Mouse (Mus musculus) macrophage (primary cell): ENCODE data around the gene Trim9. TPM values are rescaled to one million over a fixed set of nuclear protein-coding genes. Genes with fewer than 3 reads are reported as not detected.

Source experiments
- H3K27ac ChIP-seq: fragments of 350-480 bp; formaldehyde crosslinking; 2 replicates; pipeline ENCODE4 v1.9.0; 2021
- H3K36me3 ChIP-seq: fragments of 350-480 bp; formaldehyde crosslinking; 2 replicates; pipeline ENCODE4 v1.9.0; 2021; ENCODE audit errors: inconsistent target
- H3K4me3 ChIP-seq: fragments of 350-480 bp; formaldehyde crosslinking; 2 replicates; pipeline ENCODE4 v1.9.0; 2021; ENCODE audit errors: inconsistent target
- H3K79me2 ChIP-seq: fragments of 350-480 bp; formaldehyde crosslinking; 2 replicates; pipeline ENCODE4 v1.9.0; 2021; ENCODE audit errors: inconsistent target
- WGBS: methylation state at CpG from one replicate; pipeline ENCODE4 v1.1.7; 2026; ENCODE audit warnings: inconsistent platforms; ENCODE audit not compliant: missing documents; 5-methylcytosine and 5-hydroxymethylcytosine counted together
- polyA plus RNA-seq: library from polyadenylated mRNA; stranded (reverse); fragments of 250-400 nt; gene quantifications from 3 replicates; pipeline ENCODE4 v1.2.4, GENCODE M21; 2018; ENCODE audit warnings: inconsistent platforms

Trim9 gene
- polyA plus RNA-seq, 1 experiment from 2014 or later, result 0.04 TPM

DNA sequence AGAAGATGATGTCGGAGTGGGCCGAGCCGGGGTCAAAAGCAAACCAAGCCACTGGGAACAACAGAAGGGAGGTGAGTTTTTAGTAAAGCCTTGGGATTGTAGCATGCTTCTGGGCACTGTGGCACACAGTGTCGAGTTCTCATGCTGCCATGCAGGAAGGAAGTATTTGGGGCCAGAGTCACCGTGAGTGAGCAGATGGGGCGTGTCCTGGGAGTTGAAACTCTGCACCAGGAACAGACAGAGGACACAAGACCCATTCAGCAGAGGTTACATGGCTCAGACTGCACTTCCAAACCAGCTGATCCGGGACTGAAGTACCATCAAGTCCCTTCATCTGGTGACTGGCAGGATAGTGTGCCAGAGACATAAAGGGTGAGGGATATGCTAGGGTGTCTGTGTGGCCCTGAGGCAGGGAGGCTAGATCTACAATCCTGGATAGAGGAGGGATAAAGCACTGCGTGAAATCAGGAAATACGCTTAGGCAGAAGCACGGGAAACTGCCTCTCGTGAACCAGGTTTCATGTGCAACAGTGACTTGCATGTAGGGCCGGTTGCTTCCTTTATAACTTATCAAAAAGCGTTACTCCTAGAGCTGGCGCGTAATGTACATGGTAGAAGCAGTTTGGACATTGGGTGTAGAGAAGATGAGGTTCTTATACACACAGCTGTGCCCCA is 96.1 kb downstream of the Trim9 start:
- H3K79me2 ChIP-seq, result no peaks in the 10 kb centered on the region
- WGBS, result 31% methylated on average over 15 of the region's 15 CpGs
- H3K27ac ChIP-seq, result no peak overlapping the region
- no peak overlapping the region for H3K4me3 ChIP-seq
- no peaks in the 10 kb centered on the region for H3K36me3 ChIP-seq

DNA sequence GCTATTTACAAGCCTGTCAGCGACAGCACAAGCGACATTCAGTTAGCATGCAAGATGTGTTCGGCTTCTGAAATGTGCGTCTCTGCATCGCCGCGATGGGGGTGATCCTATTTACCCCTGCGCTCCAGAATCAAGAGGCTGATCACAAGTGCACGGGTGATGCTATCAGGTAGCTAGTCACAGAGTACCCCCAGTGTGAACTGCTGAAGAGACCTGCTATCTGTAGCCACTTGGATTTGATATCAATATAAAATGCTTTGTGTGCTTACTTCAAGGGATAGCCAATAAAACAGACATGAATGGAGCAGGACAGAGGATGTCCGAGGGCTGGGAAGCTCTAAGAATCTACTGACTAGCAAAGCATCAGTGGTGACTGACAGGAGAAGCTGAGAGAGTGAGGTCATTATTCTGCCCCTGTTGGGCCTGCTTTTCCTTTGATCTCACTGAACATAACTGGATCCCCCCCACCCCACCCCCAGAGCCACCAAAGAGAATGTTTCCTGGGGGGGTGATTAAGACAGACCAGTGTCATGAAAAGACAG is 97.7 kb downstream of the Trim9 start:
- WGBS, result 98% methylated on average over 10 of the region's 10 CpGs
- Histone ChIP-seq H3K27ac (no peak overlapping the region), H3K79me2 (no peaks in the 10 kb centered on the region), H3K4me3 (no peak overlapping the region), H3K36me3 (no peaks in the 10 kb centered on the region)

GRCm38 (mm10) chr12:70247683-70248474 is 99.5 kb downstream of the Trim9 start:
- no peaks in the 10 kb centered on the region for H3K79me2 ChIP-seq
- 91% methylated on average over 15 of the region's 15 CpGs for WGBS

GRCm38 (mm10) chr12:70242550-70242949 is 104.9 kb downstream of the Trim9 start:
- H3K36me3 ChIP-seq, result no peaks in the 10 kb centered on the region
- H3K27ac ChIP-seq, result no peak overlapping the region
- 92% methylated on average over 7 of the region's 7 CpGs for WGBS
- no peaks in the 10 kb centered on the region for H3K79me2 ChIP-seq
- no peak overlapping the region for H3K4me3 ChIP-seq

More at GRCm38 (mm10) chr12:70247683-70248474, 99.5 kb downstream of the Trim9 start:
- no peak overlapping the region for H3K27ac ChIP-seq
- no peaks in the 10 kb centered on the region for H3K36me3 ChIP-seq
- H3K4me3 ChIP-seq, result no peak overlapping the region

DNA sequence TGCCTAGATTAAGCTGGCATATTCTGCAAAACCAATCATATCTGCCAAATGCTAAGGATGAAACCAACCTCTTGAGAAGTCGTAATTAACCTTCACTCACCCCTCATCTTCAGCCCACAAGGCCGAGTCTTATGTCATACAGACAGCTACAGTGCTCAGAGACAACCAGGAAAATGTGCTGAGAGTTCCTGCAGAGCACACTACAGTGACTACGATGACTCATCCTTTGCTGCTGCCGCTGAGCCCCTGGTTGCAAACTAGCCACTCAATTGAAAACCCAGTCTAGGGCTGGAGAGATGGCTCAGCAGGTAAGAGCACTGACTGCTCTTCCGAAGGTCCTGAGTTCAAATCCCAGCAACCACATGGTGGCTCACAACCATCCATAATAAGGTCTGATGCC is 107.7 kb downstream of the Trim9 start:
- Histone ChIP-seq H3K36me3 (no peaks in the 10 kb centered on the region), H3K27ac (no peak overlapping the region), H3K79me2 (no peaks in the 10 kb centered on the region), H3K4me3 (no peak overlapping the region)
- 58% methylated on average over 4 of the region's 5 CpGs for WGBS

GRCm38 (mm10) chr12:70238604-70239003 is 108.8 kb downstream of the Trim9 start:
- Histone ChIP-seq H3K79me2 (no peaks in the 10 kb centered on the region), H3K36me3 (no peaks in the 10 kb centered on the region), H3K4me3 (no peak overlapping the region), H3K27ac (no peak overlapping the region)
- 41% methylated on average over 8 of the region's 8 CpGs for WGBS

GRCm38 (mm10) chr12:70234938-70235484 is 112.4 kb downstream of the Trim9 start:
- Histone ChIP-seq H3K4me3 (peak overlapping the region; percentile 20; the same call in 1 of the 2 replicates), H3K79me2 (no peaks in the 10 kb centered on the region), H3K36me3 (no peaks in the 10 kb centered on the region), H3K27ac (no peak overlapping the region)
- 6% methylated on average over 13 of the region's 13 CpGs for WGBS

DNA sequence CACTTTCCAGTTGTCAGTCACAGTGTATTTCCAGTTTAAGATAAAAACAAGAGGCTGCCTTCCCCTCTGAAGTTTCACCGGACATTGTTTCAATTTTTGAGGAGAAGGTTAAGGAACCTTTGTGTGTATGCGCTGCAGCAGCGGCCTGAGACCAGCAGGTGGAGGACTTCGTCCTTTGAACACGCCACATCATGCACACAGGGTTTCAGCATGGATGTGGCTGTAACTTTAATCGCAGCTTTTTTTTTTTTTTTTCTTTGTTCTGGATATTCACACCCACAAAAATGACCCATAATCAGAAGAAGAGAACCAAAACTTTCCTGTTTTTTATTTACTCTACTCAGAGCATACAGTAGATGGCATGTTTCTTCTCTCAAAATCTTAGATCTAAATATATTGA is 113.0 kb downstream of the Trim9 start:
- H3K27ac ChIP-seq, result no peak overlapping the region

GRCm38 (mm10) chr12:70233637-70234315 is 113.6 kb downstream of the Trim9 start:
- 43% methylated on average over 6 of the region's 6 CpGs for WGBS
- H3K36me3 ChIP-seq, result no peaks in the 10 kb centered on the region
- H3K79me2 ChIP-seq, result no peaks in the 10 kb centered on the region
- H3K27ac ChIP-seq, result no peak overlapping the region
- no peak overlapping the region for H3K4me3 ChIP-seq

More for the DNA sequence above, 113.0 kb downstream of the Trim9 start:
- Histone ChIP-seq H3K79me2 (no peaks in the 10 kb centered on the region), H3K4me3 (no peak overlapping the region), H3K36me3 (no peaks in the 10 kb centered on the region)
- 0% methylated on average over 5 of the region's 6 CpGs for WGBS

DNA sequence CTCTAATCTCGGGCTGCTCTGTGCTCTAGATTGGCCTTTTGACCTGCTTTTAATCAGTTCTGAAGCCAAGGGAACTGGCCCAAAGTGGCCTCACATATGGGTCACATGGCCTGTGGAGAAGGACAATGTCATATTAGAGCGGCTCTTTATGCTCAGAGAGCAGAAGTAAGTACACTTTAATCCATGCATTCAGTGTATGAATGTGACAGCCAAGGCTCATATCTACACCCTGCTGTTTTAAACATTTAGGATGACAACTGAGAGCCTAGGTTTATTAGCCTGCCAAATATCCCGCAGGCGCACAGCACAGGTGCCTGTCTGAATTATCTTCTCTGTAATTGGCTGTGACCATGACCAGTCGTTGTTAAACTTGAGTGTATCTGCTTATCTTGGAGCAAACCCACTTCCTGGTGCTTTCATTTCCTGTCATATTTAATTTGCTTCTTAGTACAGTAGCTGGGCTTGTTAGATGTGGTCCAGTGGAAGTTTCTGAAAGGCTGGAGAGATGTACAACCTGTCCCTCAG is 115.3 kb downstream of the Trim9 start:
- 21% methylated on average over 5 of the region's 5 CpGs for WGBS
- no peak overlapping the region for H3K4me3 ChIP-seq
- H3K27ac ChIP-seq, result no peak overlapping the region
- H3K79me2 ChIP-seq, result no peaks in the 10 kb centered on the region
- H3K36me3 ChIP-seq, result no peaks in the 10 kb centered on the region

DNA sequence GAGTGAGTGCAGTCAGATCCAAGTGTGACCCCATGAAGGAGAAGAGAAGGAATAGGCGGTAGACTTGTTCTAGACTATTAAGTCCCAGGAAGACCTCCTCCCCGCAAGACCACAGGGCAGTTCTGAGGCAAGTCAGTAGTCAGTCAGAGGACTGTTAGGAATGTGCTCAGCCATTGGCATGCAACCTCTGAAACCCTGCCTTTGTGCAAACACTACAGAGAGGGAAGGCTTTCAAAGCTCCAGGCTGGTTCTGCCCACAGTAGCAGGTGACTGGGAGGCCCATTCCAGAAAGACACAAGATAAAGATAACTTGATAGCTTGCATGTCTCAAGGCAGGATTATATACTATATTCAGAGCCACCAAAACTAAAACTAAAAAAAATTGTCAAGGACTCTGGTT is 116.1 kb downstream of the Trim9 start, which contains the start of gene Pygl:
Pygl (minus strand) TSS at position 195 of the 400 bp plus-strand sequence.
- Histone ChIP-seq H3K79me2 (no peaks in the 10 kb centered on the region), H3K27ac (no peak within 1 kb of the TSS), H3K4me3 (no peak within 1 kb of the TSS), H3K36me3 (no peaks in the 10 kb centered on the region)
- WGBS, result 83% methylated on average over 2 of the region's 2 CpGs

DNA sequence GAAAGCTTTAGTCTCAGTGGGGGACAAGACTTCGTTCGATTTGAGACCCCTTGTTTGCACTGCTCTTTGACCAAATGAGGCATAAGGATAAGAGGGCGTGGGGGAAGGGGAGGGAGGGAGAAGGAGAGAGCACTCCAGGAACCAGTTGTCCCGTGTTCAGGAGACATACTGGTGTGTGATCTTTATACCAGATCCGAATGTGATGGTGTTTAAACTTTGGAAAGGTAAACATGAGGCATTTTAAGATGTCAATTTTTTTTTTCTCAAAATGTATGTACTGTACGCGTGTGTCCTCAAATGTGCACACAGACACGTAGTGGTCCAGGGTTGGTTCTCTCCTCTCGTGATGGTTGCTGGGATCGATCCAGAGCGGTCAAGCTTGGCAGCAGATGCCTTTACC is 119.3 kb downstream of the Trim9 start:
- Histone ChIP-seq H3K27ac (peak overlapping the region; percentile 53), H3K36me3 (no peaks in the 10 kb centered on the region), H3K4me3 (peak overlapping the region; percentile 31), H3K79me2 (peaks cover 9% of the 10 kb centered on the region; the same call in 1 of the 2 replicates)
- 89% methylated on average over 10 of the region's 11 CpGs for WGBS

- Histone ChIP-seq H3K79me2 (peaks cover 9% of the 10 kb centered on the region; the same call in 1 of the 2 replicates), H3K27ac (peak overlapping the region; percentile 65), H3K4me3 (peak overlapping the region; percentile 73), H3K36me3 (no peaks in the 10 kb centered on the region)
- WGBS, result 1% methylated on average over 50 of the region's 52 CpGs
Measured at GRCm38 (mm10) chr12:70227121-70227932, 120.1 kb downstream of the Trim9 start.
